12 mouse cellular contexts compared by ENCODE assay signal in genomic region chr11:119777236-119777635, GRCm38 (mm10).
DNase-seq lines count a peak whose midpoint lies in the region; TF ChIP-seq lines count a peak whose summit lies in the region.
"Had no signal": no experiment of that assay in that cellular context is flagged by ENCODE, and none has a peak within 500 bp of the region (broad histone marks: within the 10 kb centered on the region; RNA-seq: fewer than 3 reads in every experiment).

No protein-coding gene starts in this region.

- peak; percentile 66 for DNase-seq in cerebellum, adult 9-10 months
- no peak for DNase-seq in cerebellum, postnatal 10 days
- peak; percentile 43 for DNase-seq in kidney, adult 2 months
- DNase-seq in kidney, postnatal 25 days, result no peak
- DNase-seq in 3T3-L1 (ENCODE audit: low read depth, low spot score) (peak; percentile 90), adipocyte (ENCODE audit: low spot score) (peak; percentile 32)
- no peak for DNase-seq in urinary bladder, postnatal 10 days (ENCODE audit: low spot score)
- no peak for DNase-seq in embryo, embryonic 10 days (ENCODE audit: low spot score)
- DNase-seq: liver, embryonic 13.5 days; thymus, postnatal 4 days had no signal

- no peak for TF ChIP-seq POLR2A in kidney, adult 2 months (IDR thresholded peaks at IDR 0.05; ENCODE audit: low read depth, low read length)

- no peak overlapping the region for H3K4me3 ChIP-seq in kidney, adult 2 months (ENCODE audit: insufficient read depth, low read depth, low read length)
- H3K4me3 ChIP-seq: erythroblast, embryonic 14.5 days; left cerebral cortex, adult 2 months; liver, embryonic 13.5 days had no signal

- no peaks in the 10 kb centered on the region for H3K4me1 ChIP-seq in kidney, adult 2 months (ENCODE audit: control insufficient read depth, insufficient read depth, low read length)
- H3K4me1 ChIP-seq: liver, embryonic 13.5 days had no signal

- H3K27ac ChIP-seq in kidney, adult 2 months (ENCODE audit: insufficient read depth, low read depth, low read length), result no peak overlapping the region
- H3K27ac ChIP-seq: left cerebral cortex, adult 2 months; liver, embryonic 13.5 days had no signal

- no peaks in the 10 kb centered on the region for H3K36me3 ChIP-seq in kidney, adult 2 months (ENCODE audit: control insufficient read depth, insufficient read depth, low read length)

- TF ChIP-seq CTCF in kidney, adult 2 months (conservative IDR thresholded peaks at IDR 0.05; ENCODE audit: insufficient read depth, insufficient read length, low read depth, low read length), result no peak

- WGBS in kidney, adult 2 months, result 59% methylated on average over 3 of the region's 3 CpGs

- H3K27me3 ChIP-seq in kidney, adult 2 months (replicated peaks; ENCODE audit: control insufficient read depth, insufficient read depth, low read length), result no peaks in the 10 kb centered on the region
- H3K27me3 ChIP-seq: liver, embryonic 13.5 days had no signal

Comparison
In these comparisons a context has a peak if more than half of its experiments do, and no peak if none do; other contexts are left out.
1. DNase-seq: peak in cerebellum, adult 9-10 months (single experiment), kidney, adult 2 months (single experiment), 3T3-L1 (single experiment) and adipocyte (single experiment); none in cerebellum, postnatal 10 days (0 of 2), kidney, postnatal 25 days (0 of 2), urinary bladder, postnatal 10 days (single experiment) and embryo, embryonic 10 days (single experiment).